Mouse (Mus musculus) thymus, adult 2 months (tissue): ENCODE results near the gene Cd72. TPM values are rescaled to one million over a fixed set of nuclear protein-coding genes. Genes with fewer than 3 reads are reported as not detected.

Experiments
- DNase-seq: peaks from one replicate; pipeline ENCODE4 v3.0.0; 2021
- H3K27ac ChIP-seq: fragments of 200-500 bp; 2 replicates; pipeline ENCODE4 v1.5.1; 2012; ENCODE audit warnings: low read length, control low read depth; ENCODE audit not compliant: control insufficient read depth, insufficient read depth
- H3K27me3 ChIP-seq: fragments of 200-500 bp; 2 replicates; pipeline ENCODE4 v1.6.1; 2012; ENCODE audit warnings: mild to moderate bottlenecking, low read length, moderate library complexity, mixed read lengths; ENCODE audit not compliant: control insufficient read depth, insufficient read depth
- H3K36me3 ChIP-seq: fragments of 200-500 bp; 2 replicates; pipeline ENCODE4 v1.6.1; 2012; ENCODE audit warnings: mild to moderate bottlenecking, low read length, moderate library complexity; ENCODE audit not compliant: control insufficient read depth, insufficient read depth
- H3K4me1 ChIP-seq: fragments of 200-500 bp; replicated peaks from 2 replicates; pipeline ENCODE4 v1.6.1; 2012; ENCODE audit warnings: low read length; ENCODE audit not compliant: control insufficient read depth, insufficient read depth
- H3K4me3 ChIP-seq: fragments of 200-500 bp; 2 replicates; pipeline ENCODE4 v1.5.1; 2012; ENCODE audit warnings: mild to moderate bottlenecking, low read length, control low read depth, moderate library complexity; ENCODE audit not compliant: control insufficient read depth, insufficient read depth
- CTCF ChIP-seq: fragments of 200-500 bp; IDR thresholded peaks from 2 replicates; pipeline ENCODE4 v1.5.1; 2012; ENCODE audit warnings: mild to moderate bottlenecking, control low read depth, low read length, moderate library complexity, borderline replicate concordance; ENCODE audit not compliant: control insufficient read depth, poor library complexity, insufficient read depth; ENCODE audit errors: extremely low read depth
- POLR2A ChIP-seq: fragments of 200-500 bp; IDR thresholded peaks from 2 replicates; pipeline ENCODE4 v1.6.1; 2012; ENCODE audit warnings: mild to moderate bottlenecking, low read length, control low read depth, moderate library complexity; ENCODE audit not compliant: control insufficient read depth, poor library complexity, insufficient read depth; ENCODE audit errors: extremely low read depth
- WGBS: fragments of 180-500 bp; shearing (Covaris S2); methylation state at CpG from one replicate; pipeline ENCODE4 v1.1.7; 2018; 5-methylcytosine and 5-hydroxymethylcytosine counted together
- polyA plus RNA-seq: library from polyadenylated mRNA; depleted of rRNA; stranded (reverse); fragments of >200 nt; gene quantifications from 2 replicates; pipeline ENCODE4 v1.2.3, GENCODE M21; 2012; rRNA removed

Gene Cd72
- polyA plus RNA-seq, 1 experiment: 10.8 TPM

DNA sequence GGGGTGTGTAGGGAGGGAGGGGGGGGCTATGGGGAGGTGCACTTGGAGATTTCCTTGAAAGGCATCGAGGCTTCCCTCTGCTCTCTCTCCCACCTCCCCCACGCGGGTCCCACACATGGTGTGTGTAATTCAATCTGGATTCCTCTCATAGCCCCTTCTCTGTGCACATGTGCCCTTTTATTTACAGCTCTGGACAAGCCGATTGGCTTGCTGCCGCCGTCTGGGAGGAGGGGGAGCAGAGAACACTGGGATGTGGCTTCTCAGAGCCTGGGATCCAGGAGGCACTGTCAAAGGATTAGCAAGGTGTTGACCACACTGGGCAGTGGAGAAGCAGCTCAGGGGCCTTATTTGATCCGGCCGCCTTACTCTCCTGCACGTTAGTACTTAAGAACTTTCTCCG lies 53.5 kb downstream of the Cd72 start:
- DNase-seq: no peak
- Histone ChIP-seq H3K27ac (no peak overlapping the region), H3K36me3 (no peaks in the 10 kb centered on the region), H3K4me1 (no peaks in the 10 kb centered on the region), H3K4me3 (no peak overlapping the region), H3K27me3 (no peaks in the 10 kb centered on the region)
- no peak for TF ChIP-seq CTCF
- TF ChIP-seq POLR2A: no peak
- WGBS: 81% methylated on average over 10 of the region's 10 CpGs

DNA sequence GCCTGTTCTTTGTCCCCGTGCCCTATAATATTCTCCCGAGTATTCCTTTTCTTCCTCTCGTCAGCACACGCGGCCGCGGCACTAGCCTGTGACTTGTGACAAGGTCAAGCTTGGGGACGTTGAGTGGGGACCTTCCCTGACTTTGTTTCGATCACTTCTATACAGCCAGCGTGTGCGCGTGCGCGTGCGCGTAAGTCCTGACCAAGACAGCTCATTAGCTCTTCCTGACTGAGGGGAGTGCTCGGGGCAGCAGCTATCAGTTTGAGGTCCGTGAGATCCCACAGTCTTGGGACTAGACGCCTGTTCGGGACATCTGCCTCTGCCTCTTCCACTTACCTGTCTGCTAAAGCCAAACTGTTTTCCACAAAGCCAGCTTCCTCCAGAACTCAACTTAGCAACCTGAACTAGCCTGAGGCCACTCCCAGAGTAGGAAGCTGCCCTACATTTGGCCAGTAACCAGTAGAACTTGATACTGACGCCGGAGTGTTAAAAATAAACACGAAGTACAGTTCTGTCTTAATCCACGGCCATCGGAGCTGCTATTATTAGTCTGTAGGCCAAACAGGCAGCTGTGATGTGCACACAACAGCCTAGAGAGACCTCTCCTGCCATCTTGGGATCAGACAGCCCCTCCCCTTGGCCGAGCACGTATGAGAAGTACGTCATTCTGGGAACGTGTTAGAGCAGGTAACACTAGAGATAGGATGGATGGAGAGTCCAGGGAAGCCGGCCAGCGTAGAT lies 54.9 kb downstream of the Cd72 start:
- no peaks in the 10 kb centered on the region for H3K36me3 ChIP-seq
- no peak for DNase-seq
- no peaks in the 10 kb centered on the region for H3K4me1 ChIP-seq
- no peak for TF ChIP-seq POLR2A
- no peak for TF ChIP-seq CTCF
- peak overlapping the region; percentile 12; the same call in 1 of the 2 replicates for H3K27ac ChIP-seq
- H3K4me3 ChIP-seq: no peak overlapping the region
- H3K27me3 ChIP-seq: no peaks in the 10 kb centered on the region
- WGBS: 88% methylated on average over 31 of the region's 31 CpGs

DNA sequence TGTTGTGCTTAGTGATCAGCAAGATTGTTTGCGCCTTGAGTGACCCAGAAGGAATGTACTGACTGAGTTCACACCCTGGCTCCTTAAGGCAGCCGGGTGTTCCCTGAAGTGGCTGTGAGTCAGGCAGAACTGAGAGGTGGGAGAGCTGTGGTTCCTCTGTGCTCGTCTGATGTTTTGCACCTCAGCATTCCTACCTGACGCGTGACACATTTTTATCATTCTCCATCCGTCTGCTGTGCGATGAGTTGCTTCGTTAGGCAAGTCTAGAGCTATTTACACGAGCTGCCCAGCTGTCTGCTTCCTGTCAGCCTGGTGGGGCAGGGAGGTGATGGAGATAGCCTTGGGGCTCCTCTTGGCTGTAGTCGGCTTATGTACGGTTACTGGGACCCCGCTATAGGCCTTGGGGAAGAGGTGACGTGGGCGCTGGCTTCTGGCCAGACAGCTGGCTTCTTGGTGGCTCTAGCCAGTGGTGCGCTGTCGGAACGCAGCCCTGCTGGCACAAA lies 55.5 kb downstream of the Cd72 start:
- DNase-seq: no peak
- no peak overlapping the region for H3K27ac ChIP-seq
- no peaks in the 10 kb centered on the region for H3K36me3 ChIP-seq
- no peaks in the 10 kb centered on the region for H3K27me3 ChIP-seq
- TF ChIP-seq POLR2A: no peak
- TF ChIP-seq CTCF: no peak
- WGBS: 68% methylated on average over 17 of the region's 17 CpGs
- H3K4me3 ChIP-seq: no peak overlapping the region
- no peaks in the 10 kb centered on the region for H3K4me1 ChIP-seq

DNA sequence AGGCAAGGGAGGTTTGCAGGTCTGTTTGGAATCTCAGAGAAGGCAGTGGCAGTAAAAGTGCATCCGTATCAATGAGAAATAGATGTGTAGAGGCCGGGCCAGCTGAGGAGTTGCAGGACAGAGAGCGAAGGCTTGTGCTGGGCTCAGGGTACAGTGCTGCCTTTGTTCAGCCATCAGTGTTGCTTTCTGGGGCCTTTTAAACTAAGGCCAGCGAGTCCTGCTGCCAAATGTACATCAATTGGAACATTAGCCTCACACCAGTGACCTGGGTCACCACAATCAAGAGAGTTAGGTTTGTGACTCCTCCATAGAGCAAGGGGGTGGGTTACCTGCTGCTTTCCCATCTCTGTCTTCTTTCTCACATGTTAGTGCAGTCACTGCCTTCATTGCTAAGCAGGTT lies 56.4 kb downstream of the Cd72 start:
- Histone ChIP-seq H3K4me3 (no peak overlapping the region), H3K36me3 (no peaks in the 10 kb centered on the region), H3K4me1 (no peaks in the 10 kb centered on the region), H3K27ac (no peak overlapping the region), H3K27me3 (no peaks in the 10 kb centered on the region)
- TF ChIP-seq CTCF: no peak
- TF ChIP-seq POLR2A: no peak
- no peak for DNase-seq
- 89% methylated on average over 4 of the region's 4 CpGs for WGBS

Other genes starting within 250 kb of the Cd72 start
- gene Atp8b5, start 187.5 kb downstream of the Cd72 start, polyA plus RNA-seq: 0.10 and 0.36 TPM in 2 replicates
- 4.2 and 4.3 TPM in 2 replicates for gene Rusc2, start 72.6 kb downstream of the Cd72 start, polyA plus RNA-seq
- 0.22 and 0.42 TPM in 2 replicates for gene Fam166b, start 25.5 kb downstream of the Cd72 start, polyA plus RNA-seq
- gene Tesk1, start 12.7 kb downstream of the Cd72 start, polyA plus RNA-seq: 66.6 and 67.5 TPM in 2 replicates
- gene Sit1, start 29.1 kb upstream of the Cd72 start, polyA plus RNA-seq: 187 and 239 TPM in 2 replicates
- 330 and 367 TPM in 2 replicates for gene Ccdc107, start 38.3 kb upstream of the Cd72 start, polyA plus RNA-seq
- gene Arhgef39, start 45.1 kb upstream of the Cd72 start, polyA plus RNA-seq: 105 and 108 TPM in 2 replicates
- gene Car9, start 52.3 kb upstream of the Cd72 start, polyA plus RNA-seq: 2.5 and 2.9 TPM in 2 replicates
- gene Tpm2, start 69.1 kb upstream of the Cd72 start, polyA plus RNA-seq: 10.7 and 12.1 TPM in 2 replicates
- gene Creb3, start 107.7 kb upstream of the Cd72 start, polyA plus RNA-seq: 64.6 and 80.2 TPM in 2 replicates
- gene Tln1, start 108.1 kb upstream of the Cd72 start, polyA plus RNA-seq: 225 and 254 TPM in 2 replicates
- 99.6 and 114 TPM in 2 replicates for gene Rgp1, start 124.1 kb upstream of the Cd72 start, polyA plus RNA-seq
- gene Gba2, start 124.2 kb upstream of the Cd72 start, polyA plus RNA-seq: 85.4 and 87.0 TPM in 2 replicates
- gene Msmp, start 129.9 kb upstream of the Cd72 start, polyA plus RNA-seq: not detected in 2 replicates
- 5.2 and 6.3 TPM in 2 replicates for gene Npr2, start 177.3 kb upstream of the Cd72 start, polyA plus RNA-seq
- gene Spag8, start 199.0 kb upstream of the Cd72 start, polyA plus RNA-seq: 1.00 and 1.0 TPM in 2 replicates
- gene Hint2, start 201.8 kb upstream of the Cd72 start, polyA plus RNA-seq: 28.8 and 41.5 TPM in 2 replicates
- 9.0 and 10.0 TPM in 2 replicates for gene Tmem8b, start 214.3 kb upstream of the Cd72 start, polyA plus RNA-seq
- gene Fam221b, start 214.5 kb upstream of the Cd72 start, polyA plus RNA-seq: 0.03 TPM in 1 of 2 replicates, not detected in the other
- not detected in 2 replicates for gene Olfr70, start 246.2 kb upstream of the Cd72 start, polyA plus RNA-seq